Mouse (Mus musculus) heart, postnatal 14 days (tissue): ENCODE results near the gene Gm49358. TPM values are rescaled to one million over a fixed set of nuclear protein-coding genes. Genes with fewer than 3 reads are reported as not detected.

ENCODE experiments used
- DNase-seq, 2 experiments: peaks; one replicate each; pipeline ENCODE4 v3.0.0; 2021 to 2022
- intact Hi-C: fragments of 180-260 bp; cut with DNase I; formaldehyde crosslinking; loops from one replicate; pipeline ENCODE4 v1.15.1; 2025
- total RNA-seq, 2 experiments: library from RNA; stranded (reverse); gene quantifications; 2 replicates each; pipeline ENCODE4 v1.2.3; 2021

The Gm49358 gene
- total RNA-seq, 2 experiments from 2014 or later = 7.2 to 12.1 TPM

GRCm38 (mm10) chr10:86777614-86778319 lies 14.0 kb downstream of the Gm49358 start:
- intact Hi-C loops = loop anchor here (5.0 to 10.0 kb wide), 2 partner anchors 70 to 197 kb away; partner anchors contain the start of genes Hsp90b1 and Ttc41
- no peak for DNase-seq

GRCm38 (mm10) chr10:86778398-86779116 lies 14.8 kb downstream of the Gm49358 start, which contains the start of gene Nt5dc3:
Nt5dc3 (plus strand) TSS chr10:86779005.
- intact Hi-C loops = loop anchor here (5.0 to 10.0 kb wide), 2 partner anchors 71 to 196 kb away; partner anchors contain the start of genes Hsp90b1 and Ttc41
- DNase-seq = peak; percentile 96 to 97

GRCm38 (mm10) chr10:86779117-86779755 lies 15.5 kb downstream of the Gm49358 start:
- DNase-seq = peak; percentile 33 to 45
- intact Hi-C loops = loop anchor here (5.0 to 10.0 kb wide), 2 partner anchors 72 to 196 kb away; partner anchors contain the start of genes Hsp90b1 and Ttc41

GRCm38 (mm10) chr10:86779816-86780500 lies 16.2 kb downstream of the Gm49358 start:
- intact Hi-C loops = loop anchor here (5.0 to 10.0 kb wide), 2 partner anchors 73 to 195 kb away; partner anchors contain the start of genes Hsp90b1 and Ttc41
- DNase-seq = no peak

- intact Hi-C loops = loop anchor here (2.0 kb wide), 1 partner anchor 39 kb away; no protein-coding TSS in a partner anchor
- DNase-seq = no peak
Observed at GRCm38 (mm10) chr10:86781641-86782040, 17.9 kb downstream of the Gm49358 start.

- no peak for DNase-seq
- intact Hi-C loops = loop anchor here (2.0 kb wide), 1 partner anchor 38 kb away; no protein-coding TSS in a partner anchor
Observed at GRCm38 (mm10) chr10:86782656-86783055, 18.9 kb downstream of the Gm49358 start.

- intact Hi-C loops = loop anchor here (2.0 kb wide), 1 partner anchor 37 kb away; no protein-coding TSS in a partner anchor
- DNase-seq = no peak
Observed at GRCm38 (mm10) chr10:86783561-86783960, 19.8 kb downstream of the Gm49358 start.

GRCm38 (mm10) chr10:86784126-86784675 lies 20.4 kb downstream of the Gm49358 start:
- no peak for DNase-seq
- intact Hi-C loops = no loop called here

GRCm38 (mm10) chr10:86785396-86785795 lies 21.6 kb downstream of the Gm49358 start:
- intact Hi-C loops = no loop called here
- no peak for DNase-seq

- DNase-seq = no peak
- intact Hi-C loops = no loop called here
Observed at GRCm38 (mm10) chr10:86786083-86786482, 22.3 kb downstream of the Gm49358 start.

- intact Hi-C loops = no loop called here
Observed at GRCm38 (mm10) chr10:86788193-86788592, 24.4 kb downstream of the Gm49358 start.

GRCm38 (mm10) chr10:86789146-86789672 lies 25.4 kb downstream of the Gm49358 start:
- no peak for DNase-seq
- intact Hi-C loops = no loop called here

More at GRCm38 (mm10) chr10:86788193-86788592, 24.4 kb downstream of the Gm49358 start:
- no peak for DNase-seq

- no peak for DNase-seq
- intact Hi-C loops = no loop called here
Observed at GRCm38 (mm10) chr10:86791507-86792184, 27.9 kb downstream of the Gm49358 start.

- intact Hi-C loops = no loop called here
- DNase-seq = peak; percentile 52 to 62
Observed at GRCm38 (mm10) chr10:86793509-86793951, 29.8 kb downstream of the Gm49358 start.

- no peak for DNase-seq
- intact Hi-C loops = no loop called here
Observed at GRCm38 (mm10) chr10:86794196-86794595, 30.4 kb downstream of the Gm49358 start.

GRCm38 (mm10) chr10:86794794-86795535 lies 31.2 kb downstream of the Gm49358 start:
- no peak for DNase-seq
- intact Hi-C loops = no loop called here

- DNase-seq = no peak
- intact Hi-C loops = no loop called here
Observed at GRCm38 (mm10) chr10:86796073-86796741, 32.4 kb downstream of the Gm49358 start.
